Mouse (Mus musculus) CH12.LX (cell line): ENCODE results near the gene Col6a6.

ENCODE experiments used
- CHD1 ChIP-seq: IDR thresholded peaks from 2 replicates; pipeline ENCODE4 v1.6.1; 2012; ENCODE audit warnings: low read depth, low read length, improper control_type of control experiment, inconsistent platforms
- CHD2 ChIP-seq: IDR thresholded peaks from 2 replicates; pipeline ENCODE4 v1.6.1; 2011; ENCODE audit warnings: low read length, improper control_type of control experiment
- CTCF ChIP-seq, 2 experiments: IDR thresholded peaks in 1 of 2; conservative IDR thresholded peaks in 1 of 2; 2 replicates each; pipeline ENCODE4 v1.5.1; 2011 to 2012; ENCODE audit warnings: low read depth in 2 of 2, low read length in 2 of 2, improper control_type of control experiment in 1 of 2, inconsistent platforms in 1 of 2, mild to moderate bottlenecking in 1 of 2, moderate library complexity in 1 of 2
- ETS1 ChIP-seq: conservative IDR thresholded peaks from 2 replicates; pipeline ENCODE4 v1.6.1; 2012; ENCODE audit warnings: low read depth, mild to moderate bottlenecking, inconsistent platforms, low read length, improper control_type of control experiment, moderate library complexity
- HCFC1 ChIP-seq: IDR thresholded peaks from 2 replicates; pipeline ENCODE4 v1.6.1; 2012; ENCODE audit warnings: low read depth, mild to moderate bottlenecking, inconsistent platforms, low read length, improper control_type of control experiment
- IRF4 ChIP-seq: IDR thresholded peaks from 2 replicates; pipeline ENCODE4 v1.6.1; 2014; ENCODE audit warnings: low read depth, mild to moderate bottlenecking, inconsistent platforms, low read length, improper control_type of control experiment
- JUN ChIP-seq: IDR thresholded peaks from 2 replicates; pipeline ENCODE4 v1.6.1; 2011; ENCODE audit warnings: low read depth, mild to moderate bottlenecking, low read length, improper control_type of control experiment, moderate library complexity; ENCODE audit not compliant: insufficient read depth
- JUND ChIP-seq: conservative IDR thresholded peaks from 2 replicates; pipeline ENCODE4 v1.6.1; 2011; ENCODE audit warnings: low read depth, low read length, improper control_type of control experiment
- MAX ChIP-seq: IDR thresholded peaks from 2 replicates; pipeline ENCODE4 v1.6.1; 2011; ENCODE audit warnings: low read length, improper control_type of control experiment
- POLR2A ChIP-seq: IDR thresholded peaks from 2 replicates; pipeline ENCODE4 v1.6.1; 2011; ENCODE audit warnings: low read depth, mild to moderate bottlenecking, improper control_type of control experiment, low read length
- TCF12 ChIP-seq: IDR thresholded peaks from 2 replicates; pipeline ENCODE4 v1.6.1; 2014; ENCODE audit warnings: low read depth, mild to moderate bottlenecking, inconsistent platforms, low read length, improper control_type of control experiment

DNA sequence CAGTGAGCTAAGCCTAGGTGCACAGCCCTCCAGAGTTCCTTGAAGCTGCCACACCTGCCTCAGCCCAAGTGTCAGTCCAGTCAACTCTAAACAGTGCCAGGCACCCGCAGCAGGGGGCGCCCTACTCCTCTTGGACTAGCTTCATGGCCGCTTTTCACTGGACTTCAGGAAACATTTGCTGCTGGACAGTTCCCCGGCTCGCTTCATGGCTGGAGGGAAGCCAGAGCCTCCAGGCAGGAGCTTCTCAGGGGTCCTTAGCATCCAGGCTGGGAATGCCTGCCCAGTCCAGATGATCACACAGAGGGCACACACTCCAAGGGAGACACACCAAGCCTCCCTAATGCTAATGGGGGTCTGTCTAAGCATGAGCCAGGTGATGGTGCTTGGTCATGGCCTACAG lies 134.1 kb downstream of the Col6a6 start:
- TF ChIP-seq POLR2A: no peak
- no peak for TF ChIP-seq CHD1
- TF ChIP-seq CHD2: no peak
- no peak for TF ChIP-seq TCF12
- no peak for TF ChIP-seq JUN
- TF ChIP-seq CTCF (conservative IDR thresholded peaks at IDR 0.05 in 1 of 2, IDR thresholded peaks at IDR 0.05 in 1 of 2; ENCODE audit: low read depth in 2 of 2, low read length in 2 of 2): peak; percentile 60 to 82
- no peak for TF ChIP-seq JUND
- TF ChIP-seq MAX: no peak
- TF ChIP-seq ETS1: no peak
- no peak for TF ChIP-seq IRF4
- TF ChIP-seq HCFC1: no peak
